ENCODE assay signal across 10 mouse cellular contexts in the genomic region with DNA sequence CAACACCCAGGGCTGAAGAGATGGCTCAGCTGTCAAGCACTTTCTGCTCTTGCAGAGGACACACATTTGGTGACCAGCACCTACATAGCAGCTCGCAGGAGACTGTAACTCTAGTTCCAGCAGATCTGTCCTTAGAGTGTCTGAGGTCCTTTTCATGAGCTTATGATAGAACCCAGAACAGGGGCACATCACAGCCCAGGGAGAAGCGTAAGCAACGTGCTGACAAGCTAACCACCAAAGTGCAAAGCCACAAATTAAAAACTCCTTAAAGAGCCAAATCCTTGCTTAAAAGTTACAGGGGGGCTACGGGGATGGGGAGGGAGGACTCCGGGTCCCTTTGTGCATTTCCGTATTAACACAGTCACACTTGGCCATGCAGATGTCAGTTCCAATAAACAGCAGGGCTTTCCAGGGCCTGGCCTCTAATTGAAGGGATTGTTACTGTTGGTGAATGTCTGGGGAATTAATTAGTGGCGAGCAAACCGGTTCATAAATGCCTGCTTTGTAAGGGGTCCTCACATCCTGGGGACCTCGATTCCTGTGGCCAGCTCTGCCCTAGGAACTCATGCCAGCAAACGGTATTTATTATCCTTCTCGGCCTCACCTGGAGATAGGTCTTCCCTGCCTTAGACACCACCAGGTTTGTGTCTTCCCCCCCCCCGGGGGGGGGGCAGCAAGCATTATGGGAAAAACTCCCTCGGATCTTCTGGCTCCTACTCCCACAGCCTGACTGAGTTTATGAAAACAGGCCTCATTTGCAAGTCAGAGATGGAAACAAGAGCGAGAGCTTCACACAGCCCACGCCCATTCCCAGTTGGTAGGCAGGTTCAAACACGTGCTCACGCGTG.
DNase-seq lines count a peak whose midpoint lies in the region; ATAC-seq and TF ChIP-seq lines count a peak whose summit lies in the region.
"Had no signal": no experiment of that assay in that cellular context is flagged by ENCODE, and none has a peak within 500 bp of the region (broad histone marks: within the 10 kb centered on the region; RNA-seq: fewer than 3 reads in every experiment).

No protein-coding gene starts in this region.

- no peaks in the 10 kb centered on the region for H3K9me3 ChIP-seq in forebrain, embryonic 16.5 days (ENCODE audit: control insufficient read depth, low read length)
- H3K9me3 ChIP-seq: liver, embryonic 15.5 days; stomach, embryonic 15.5 days had no signal

- H3K9ac ChIP-seq in forebrain, embryonic 16.5 days (replicated peaks; ENCODE audit: low read depth, low read length) = no peak overlapping the region
- H3K9ac ChIP-seq: liver, embryonic 15.5 days; stomach, embryonic 15.5 days had no signal

- DNase-seq in embryo, embryonic 11 days = peak; percentile 59
- DNase-seq in embryo, embryonic 10 days (ENCODE audit: low spot score) = no peak
- peak; percentile 58 to 62 for DNase-seq in layer of hippocampus, postnatal 10 days (ENCODE audit: low spot score in 2 of 2)
- no peak for DNase-seq in lung, adult 18-20 months
- no peak for DNase-seq in cerebellum, adult 18-20 months
- no peak for DNase-seq in lung, postnatal 36 days

- no peak overlapping the region for H3K4me3 ChIP-seq in forebrain, embryonic 16.5 days (replicated peaks; ENCODE audit: low read length)
- no peak overlapping the region for H3K4me3 ChIP-seq in olfactory bulb, adult 2 months (ENCODE audit: insufficient read depth, low read depth, low read length)
- H3K4me3 ChIP-seq: liver, embryonic 15.5 days; stomach, embryonic 15.5 days had no signal

- H3K36me3 ChIP-seq in forebrain, embryonic 16.5 days (ENCODE audit: control insufficient read depth, insufficient read depth) = no peaks in the 10 kb centered on the region
- H3K36me3 ChIP-seq: liver, embryonic 15.5 days; stomach, embryonic 15.5 days had no signal

- WGBS in forebrain, embryonic 16.5 days = 7% methylated on average over 18 of the region's 18 CpGs
- 33% methylated on average over 18 of the region's 18 CpGs for WGBS in olfactory bulb, adult 2 months

- no peak for TF ChIP-seq POLR2A in olfactory bulb, adult 2 months (IDR thresholded peaks at IDR 0.05; ENCODE audit: insufficient read depth, low read depth, low read length)

- ATAC-seq in forebrain, embryonic 16.5 days = peak; percentile 77

- H3K4me2 ChIP-seq in forebrain, embryonic 16.5 days (ENCODE audit: low read length) = peak overlapping the region; percentile 33
- H3K4me2 ChIP-seq: liver, embryonic 15.5 days; stomach, embryonic 15.5 days had no signal

- H3K27ac ChIP-seq in forebrain, embryonic 16.5 days (ENCODE audit: low read length) = peak overlapping the region; percentile 65
- H3K27ac ChIP-seq in olfactory bulb, adult 2 months (ENCODE audit: insufficient read depth, low read depth, low read length) = peak overlapping the region; percentile 47; the same call in 1 of the 2 replicates
- H3K27ac ChIP-seq: liver, embryonic 15.5 days; stomach, embryonic 15.5 days had no signal

- peaks cover 40% of the 10 kb centered on the region for H3K4me1 ChIP-seq in forebrain, embryonic 16.5 days (replicated peaks; ENCODE audit: control insufficient read depth, insufficient read depth, low read length)
- peaks cover 24% of the 10 kb centered on the region for H3K4me1 ChIP-seq in olfactory bulb, adult 2 months (ENCODE audit: control insufficient read depth, insufficient read depth, low read length)
- H3K4me1 ChIP-seq: liver, embryonic 15.5 days had no signal

- TF ChIP-seq CTCF in olfactory bulb, adult 2 months (IDR thresholded peaks at IDR 0.05; ENCODE audit: insufficient read depth, low read depth, low read length) = no peak

- H3K27me3 ChIP-seq in forebrain, embryonic 16.5 days (replicated peaks; ENCODE audit: control insufficient read depth, insufficient read depth, low read length) = no peaks in the 10 kb centered on the region
- H3K27me3 ChIP-seq: liver, embryonic 15.5 days; stomach, embryonic 15.5 days had no signal

Comparison
In these comparisons a context has a peak if more than half of its experiments do, and no peak if none do; other contexts are left out.
1. DNase-seq: peak in embryo, embryonic 11 days (single experiment) and layer of hippocampus, postnatal 10 days (2 of 2); none in embryo, embryonic 10 days (single experiment), lung, adult 18-20 months (0 of 2), cerebellum, adult 18-20 months (0 of 2) and lung, postnatal 36 days (single experiment).